Mouse (Mus musculus): ENCODE results near the gene Itpkb.

DNA sequence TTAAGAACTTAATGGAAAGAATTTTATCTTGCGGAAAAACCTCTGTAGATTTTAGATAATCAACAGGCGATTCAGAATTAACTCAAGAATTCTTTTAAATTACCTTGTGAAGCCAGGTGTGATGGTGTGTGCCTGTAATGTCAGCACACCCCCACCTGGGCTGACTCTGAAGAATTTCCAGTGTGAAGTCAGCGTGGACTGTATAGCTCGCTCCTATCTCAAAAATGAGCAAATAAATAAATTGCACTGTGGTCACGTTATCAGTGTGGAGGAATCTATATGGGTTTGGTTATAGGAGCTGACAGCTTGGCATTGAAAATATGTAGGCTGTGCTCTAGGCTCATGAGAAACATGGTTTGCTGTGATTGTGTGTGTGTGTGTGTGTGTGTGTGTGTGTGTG lies 8.9 kb downstream of the Itpkb start:
- TF ChIP-seq POLR2A (IDR thresholded peaks at IDR 0.05; ENCODE audit: low read depth, low read length) (no peak), CTCF (IDR thresholded peaks at IDR 0.05; ENCODE audit: borderline replicate concordance, insufficient read depth, low read length) (no peak)
